Mouse (Mus musculus) hindbrain, embryonic 15.5 days (tissue): Measurements from ENCODE around the gene Ppp1r9a. TPM values are rescaled to one million over a fixed set of nuclear protein-coding genes. Genes with fewer than 3 reads are reported as not detected.
A peak's percentile ranks its signal among the peaks of the same experiment; 100 is the strongest.
"Not testable (repeated sequence)": the region's sequence is repeated elsewhere in the genome, so short reads cannot be mapped to it uniquely, and the experiment has no call there.

ENCODE experiments used
- ATAC-seq: fragments of 200-750 bp; cut with Nextera tagmentation; 2 replicates; pipeline ENCODE4 v1.8.0; 2017; ENCODE audit warnings: low read depth, moderate number of reproducible peaks, moderate TSS enrichment; ENCODE audit not compliant: low FRiP score
- H3K27ac ChIP-seq: fragments of 300-500 bp; sonication (generic); replicated peaks from 2 replicates; pipeline ENCODE4 v1.5.1; 2015; ENCODE audit warnings: mild to moderate bottlenecking, inconsistent platforms
- H3K27me3 ChIP-seq: fragments of 300-500 bp; sonication (generic); 2 replicates; pipeline ENCODE4 v1.6.1; 2015; ENCODE audit warnings: control low read depth, inconsistent platforms
- H3K36me3 ChIP-seq: fragments of 300-500 bp; sonication (generic); 2 replicates; pipeline ENCODE4 v1.6.1; 2015; ENCODE audit warnings: control low read depth, inconsistent platforms
- H3K4me1 ChIP-seq: fragments of 300-500 bp; sonication (generic); replicated peaks from 2 replicates; pipeline ENCODE4 v1.6.1; 2015; ENCODE audit warnings: control low read depth, inconsistent platforms
- H3K4me2 ChIP-seq: fragments of 300-500 bp; sonication (generic); 2 replicates; pipeline ENCODE4 v1.6.1; 2015; ENCODE audit warnings: moderate library complexity, mild to moderate bottlenecking, inconsistent platforms
- H3K4me3 ChIP-seq: fragments of 300-500 bp; sonication (generic); 2 replicates; pipeline ENCODE4 v1.5.1; 2015; ENCODE audit warnings: mild to moderate bottlenecking, inconsistent platforms
- H3K9ac ChIP-seq: fragments of 300-500 bp; sonication (generic); 2 replicates; pipeline ENCODE4 v1.6.1; 2015; ENCODE audit warnings: inconsistent platforms
- H3K9me3 ChIP-seq: fragments of 300-500 bp; sonication (generic); 2 replicates; pipeline ENCODE4 v1.6.1; 2016; ENCODE audit warnings: control low read depth, inconsistent platforms
- WGBS: fragments of 180-500 bp; shearing (Covaris S2); methylation state at CpG from one replicate; pipeline ENCODE4 v1.1.7; 2015; 5-methylcytosine and 5-hydroxymethylcytosine counted together
- polyA plus RNA-seq: library from polyadenylated mRNA; unstranded; fragments of >200 nt; fragmentation: Nextera tagmentation; extraction: Ambion mirVana; gene quantifications from 2 replicates; pipeline ENCODE4 v1.2.1, GENCODE M21; 2015

Ppp1r9a gene
- 36.1 and 44.2 TPM in 2 replicates for polyA plus RNA-seq

- peak within 1 kb of the TSS; percentile 68 for H3K4me3 ChIP-seq
- peak within 1 kb of the TSS; percentile 93 for H3K27ac ChIP-seq
- H3K9me3 ChIP-seq: no peaks in the 10 kb centered on the region
- peak within 1 kb of the TSS; percentile 95 for H3K9ac ChIP-seq
- H3K27me3 ChIP-seq: no peaks in the 10 kb centered on the region
- peak; percentile 70 for ATAC-seq
- 1% methylated on average over 23 of the region's 49 CpGs for WGBS
- peaks cover 33% of the 10 kb centered on the region for H3K4me1 ChIP-seq
- H3K4me2 ChIP-seq: peak within 1 kb of the TSS; percentile 85
- H3K36me3 ChIP-seq: no peaks in the 10 kb centered on the region
These were observed at the start of gene Ppp1r9a for GRCm38 (mm10) chr6:4902674-4903324. TSS of gene Ppp1r9a (plus strand) at chr6:4902917.

GRCm38 (mm10) chr6:4855236-4855635 lies 47.5 kb upstream of the Ppp1r9a start:
- Histone ChIP-seq H3K27ac (no peak overlapping the region), H3K4me3 (no peak overlapping the region), H3K4me1 (no peaks in the 10 kb centered on the region), H3K4me2 (no peak overlapping the region), H3K9me3 (no peaks in the 10 kb centered on the region), H3K9ac (no peak overlapping the region), H3K27me3 (no peaks in the 10 kb centered on the region), H3K36me3 (no peaks in the 10 kb centered on the region)
- WGBS: 60% methylated on average over 10 of the region's 10 CpGs
- ATAC-seq: no peak

- H3K9me3 ChIP-seq: no peaks in the 10 kb centered on the region
- H3K4me2 ChIP-seq: no peak overlapping the region
- no peak for ATAC-seq
- H3K4me1 ChIP-seq: no peaks in the 10 kb centered on the region
- H3K27me3 ChIP-seq: no peaks in the 10 kb centered on the region
- no peaks in the 10 kb centered on the region for H3K36me3 ChIP-seq
- no peak overlapping the region for H3K27ac ChIP-seq
- 94% methylated on average over 11 of the region's 11 CpGs for WGBS
- H3K9ac ChIP-seq: no peak overlapping the region
- no peak overlapping the region for H3K4me3 ChIP-seq
These were observed 45.8 kb upstream of the Ppp1r9a start for GRCm38 (mm10) chr6:4856919-4857318.

- no peaks in the 10 kb centered on the region for H3K27me3 ChIP-seq
- H3K4me3 ChIP-seq: no peak overlapping the region
- no peaks in the 10 kb centered on the region for H3K9me3 ChIP-seq
- ATAC-seq: no peak
- no peak overlapping the region for H3K9ac ChIP-seq
- H3K27ac ChIP-seq: no peak overlapping the region
- H3K4me1 ChIP-seq: no peaks in the 10 kb centered on the region
- H3K4me2 ChIP-seq: no peak overlapping the region
- H3K36me3 ChIP-seq: no peaks in the 10 kb centered on the region
- 70% methylated on average over 3 of the region's 3 CpGs for WGBS
These were observed 18.4 kb upstream of the Ppp1r9a start for GRCm38 (mm10) chr6:4884316-4884715.

GRCm38 (mm10) chr6:4889544-4889943 lies 13.2 kb upstream of the Ppp1r9a start:
- ATAC-seq: no peak
- Histone ChIP-seq H3K36me3 (no peaks in the 10 kb centered on the region), H3K27me3 (no peaks in the 10 kb centered on the region), H3K27ac (no peak overlapping the region), H3K4me3 (no peak overlapping the region), H3K4me1 (no peaks in the 10 kb centered on the region), H3K4me2 (no peak overlapping the region), H3K9me3 (no peaks in the 10 kb centered on the region), H3K9ac (no peak overlapping the region)
- WGBS: 88% methylated on average over 9 of the region's 9 CpGs

- H3K4me1 ChIP-seq: no peaks in the 10 kb centered on the region
- H3K4me2 ChIP-seq: no peak overlapping the region
- H3K9ac ChIP-seq: no peak overlapping the region
- 37% methylated on average over 11 of the region's 11 CpGs for WGBS
- H3K27me3 ChIP-seq: no peaks in the 10 kb centered on the region
- no peak for ATAC-seq
- no peak overlapping the region for H3K4me3 ChIP-seq
- no peaks in the 10 kb centered on the region for H3K36me3 ChIP-seq
- no peaks in the 10 kb centered on the region for H3K9me3 ChIP-seq
- H3K27ac ChIP-seq: no peak overlapping the region
These were observed 10.3 kb upstream of the Ppp1r9a start for GRCm38 (mm10) chr6:4892417-4892816.

- not testable (repeated sequence) for H3K4me3 ChIP-seq, ATAC-seq, H3K9me3 ChIP-seq, H3K36me3 ChIP-seq, H3K9ac ChIP-seq, H3K27ac ChIP-seq, H3K4me2 ChIP-seq, H3K27me3 ChIP-seq, H3K4me1 ChIP-seq
- 75% methylated on average over 12 of the region's 12 CpGs for WGBS
These were observed 9.4 kb upstream of the Ppp1r9a start for GRCm38 (mm10) chr6:4893312-4893711.

- ATAC-seq: no peak
- Histone ChIP-seq H3K9me3 (no peaks in the 10 kb centered on the region), H3K4me2 (no peak overlapping the region), H3K4me1 (peaks cover 11% of the 10 kb centered on the region), H3K36me3 (no peaks in the 10 kb centered on the region), H3K4me3 (no peak overlapping the region), H3K9ac (no peak overlapping the region), H3K27me3 (no peaks in the 10 kb centered on the region), H3K27ac (no peak overlapping the region)
- 93% methylated on average over 6 of the region's 6 CpGs for WGBS
These were observed 2.8 kb upstream of the Ppp1r9a start for GRCm38 (mm10) chr6:4899906-4900305.

- no peaks in the 10 kb centered on the region for H3K27me3 ChIP-seq
- H3K9ac ChIP-seq: peak overlapping the region; percentile 95
- no peaks in the 10 kb centered on the region for H3K9me3 ChIP-seq
- peak overlapping the region; percentile 85 for H3K4me2 ChIP-seq
- no peaks in the 10 kb centered on the region for H3K36me3 ChIP-seq
- H3K27ac ChIP-seq: peak overlapping the region; percentile 93
- ATAC-seq: peak; percentile 88
- peak overlapping the region; percentile 68 for H3K4me3 ChIP-seq
- under 1% methylated on average over 58 of the region's 77 CpGs for WGBS
- peaks cover 38% of the 10 kb centered on the region for H3K4me1 ChIP-seq
These were observed 773 bp downstream of the Ppp1r9a start for GRCm38 (mm10) chr6:4903325-4904054.

GRCm38 (mm10) chr6:4904055-4904450 lies 1.3 kb downstream of the Ppp1r9a start:
- ATAC-seq: peak; percentile 33; the same call in 1 of the 2 replicates

GRCm38 (mm10) chr6:4910042-4910634 lies 7.4 kb downstream of the Ppp1r9a start:
- no peak overlapping the region for H3K9ac ChIP-seq
- no peak overlapping the region for H3K4me2 ChIP-seq
- no peaks in the 10 kb centered on the region for H3K36me3 ChIP-seq
- ATAC-seq: no peak
- WGBS: 28% methylated on average over 10 of the region's 10 CpGs
- H3K4me3 ChIP-seq: no peak overlapping the region
- no peaks in the 10 kb centered on the region for H3K9me3 ChIP-seq
- peaks cover 43% of the 10 kb centered on the region for H3K4me1 ChIP-seq
- H3K27me3 ChIP-seq: no peaks in the 10 kb centered on the region
- no peak overlapping the region for H3K27ac ChIP-seq

More at GRCm38 (mm10) chr6:4904055-4904450, 1.3 kb downstream of the Ppp1r9a start:
- under 1% methylated on average over 9 of the region's 9 CpGs for WGBS
- Histone ChIP-seq H3K27me3 (no peaks in the 10 kb centered on the region), H3K9me3 (no peaks in the 10 kb centered on the region), H3K36me3 (no peaks in the 10 kb centered on the region), H3K9ac (peak overlapping the region; percentile 95), H3K4me1 (peaks cover 44% of the 10 kb centered on the region), H3K4me3 (peak overlapping the region; percentile 68), H3K4me2 (peak overlapping the region; percentile 85), H3K27ac (peak overlapping the region; percentile 93)

- H3K36me3 ChIP-seq: peaks cover 11% of the 10 kb centered on the region; the same call in 1 of the 2 replicates
These were observed 15.8 kb downstream of the Ppp1r9a start for GRCm38 (mm10) chr6:4918470-4918869.

More at GRCm38 (mm10) chr6:4918470-4918869, 15.8 kb downstream of the Ppp1r9a start:
- Histone ChIP-seq H3K4me1 (no peaks in the 10 kb centered on the region), H3K9ac (no peak overlapping the region), H3K27me3 (no peaks in the 10 kb centered on the region), H3K4me3 (no peak overlapping the region), H3K27ac (no peak overlapping the region), H3K9me3 (no peaks in the 10 kb centered on the region), H3K4me2 (no peak overlapping the region)
- WGBS: 93% methylated on average over 5 of the region's 5 CpGs
- ATAC-seq: no peak
